Mouse (Mus musculus): ENCODE results near the gene Ticam1. TPM values are rescaled to one million over a fixed set of nuclear protein-coding genes. Genes with fewer than 3 reads are reported as not detected.
A peak's percentile ranks its signal among the peaks of the same experiment; 100 is the strongest.

Gene Ticam1
- polyA plus RNA-seq, 1 experiment from 2014 or later, result 2.3 TPM

DNA sequence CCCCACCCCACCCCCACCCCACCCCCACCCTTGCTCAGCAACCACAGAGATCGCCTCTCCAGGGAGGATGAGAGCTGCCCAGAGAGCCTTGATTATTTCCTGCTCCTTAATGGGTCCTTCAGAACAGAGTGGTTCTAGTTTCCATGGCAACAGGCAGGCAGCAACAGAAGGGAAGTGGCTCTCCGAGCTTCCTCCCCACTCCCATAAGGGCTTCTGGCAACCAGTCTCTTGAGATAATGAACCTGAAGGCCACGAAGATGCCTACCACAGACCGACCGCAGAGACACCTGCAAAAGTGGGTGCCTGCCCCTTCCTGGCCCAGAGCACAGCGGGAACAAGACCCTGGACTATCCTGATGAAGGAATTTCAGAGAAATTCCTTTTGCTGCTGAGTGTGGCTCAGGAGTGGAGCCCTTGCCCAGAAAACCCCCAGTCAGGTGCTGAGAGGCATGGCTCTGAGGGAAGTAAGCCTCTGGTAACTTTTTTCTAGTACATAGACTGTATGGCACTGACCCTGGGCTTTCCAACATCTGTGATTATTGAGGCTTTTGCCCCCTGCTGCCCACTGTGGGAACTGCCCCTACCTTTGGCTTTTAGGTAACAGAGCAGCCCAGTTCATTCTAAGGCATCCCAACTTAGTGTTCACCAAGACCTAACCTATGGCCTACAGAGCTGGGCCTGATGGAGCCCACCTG, 25.3 kb downstream of the Ticam1 start:
- Histone ChIP-seq H3K36me3 (no peaks in the 10 kb centered on the region), H3K27ac (no peak overlapping the region), H3K4me2 (no peak overlapping the region), H3K4me3 (replicated peaks) (no peak overlapping the region), H3K27me3 (no peaks in the 10 kb centered on the region), H3K9ac (no peak overlapping the region), H3K4me1 (replicated peaks) (peaks cover 10% of the 10 kb centered on the region), H3K9me3 (replicated peaks) (no peaks in the 10 kb centered on the region)
- DNase-seq, result peak; percentile 40
- 8% methylated on average over 6 of the region's 6 CpGs for WGBS (ENCODE audit: insufficient replicate concordance)
- no peak for ATAC-seq (ENCODE audit: low read depth)

DNA sequence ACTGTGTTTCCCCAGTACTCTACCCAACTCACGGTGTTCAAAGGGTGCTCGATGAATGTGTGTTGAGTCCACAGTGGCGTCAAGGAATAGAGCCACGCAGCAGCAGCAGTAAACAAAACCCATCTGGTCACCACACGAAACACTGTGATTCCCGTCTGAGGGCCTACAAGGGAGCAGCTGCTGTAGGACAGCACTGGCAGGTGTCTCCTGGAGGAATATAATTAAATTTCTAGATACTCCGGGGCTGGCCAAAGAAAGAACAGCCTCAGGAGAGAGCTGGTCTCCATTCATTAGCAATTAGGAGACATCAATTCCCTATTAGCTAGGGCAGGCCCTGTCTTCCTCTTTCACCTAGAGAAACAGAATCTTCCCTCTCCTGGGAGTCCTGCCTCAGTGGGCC, 31.0 kb downstream of the Ticam1 start:
- 51% methylated on average over 7 of the region's 7 CpGs for WGBS (ENCODE audit: insufficient replicate concordance)
- Histone ChIP-seq H3K27ac (no peak overlapping the region), H3K9ac (no peak overlapping the region), H3K4me1 (replicated peaks) (no peaks in the 10 kb centered on the region), H3K4me2 (no peak overlapping the region), H3K9me3 (replicated peaks) (no peaks in the 10 kb centered on the region), H3K27me3 (peaks cover 16% of the 10 kb centered on the region), H3K4me3 (replicated peaks) (no peak overlapping the region), H3K36me3 (no peaks in the 10 kb centered on the region)
- ATAC-seq (ENCODE audit: low read depth) (no peak), DNase-seq (no peak)

DNA sequence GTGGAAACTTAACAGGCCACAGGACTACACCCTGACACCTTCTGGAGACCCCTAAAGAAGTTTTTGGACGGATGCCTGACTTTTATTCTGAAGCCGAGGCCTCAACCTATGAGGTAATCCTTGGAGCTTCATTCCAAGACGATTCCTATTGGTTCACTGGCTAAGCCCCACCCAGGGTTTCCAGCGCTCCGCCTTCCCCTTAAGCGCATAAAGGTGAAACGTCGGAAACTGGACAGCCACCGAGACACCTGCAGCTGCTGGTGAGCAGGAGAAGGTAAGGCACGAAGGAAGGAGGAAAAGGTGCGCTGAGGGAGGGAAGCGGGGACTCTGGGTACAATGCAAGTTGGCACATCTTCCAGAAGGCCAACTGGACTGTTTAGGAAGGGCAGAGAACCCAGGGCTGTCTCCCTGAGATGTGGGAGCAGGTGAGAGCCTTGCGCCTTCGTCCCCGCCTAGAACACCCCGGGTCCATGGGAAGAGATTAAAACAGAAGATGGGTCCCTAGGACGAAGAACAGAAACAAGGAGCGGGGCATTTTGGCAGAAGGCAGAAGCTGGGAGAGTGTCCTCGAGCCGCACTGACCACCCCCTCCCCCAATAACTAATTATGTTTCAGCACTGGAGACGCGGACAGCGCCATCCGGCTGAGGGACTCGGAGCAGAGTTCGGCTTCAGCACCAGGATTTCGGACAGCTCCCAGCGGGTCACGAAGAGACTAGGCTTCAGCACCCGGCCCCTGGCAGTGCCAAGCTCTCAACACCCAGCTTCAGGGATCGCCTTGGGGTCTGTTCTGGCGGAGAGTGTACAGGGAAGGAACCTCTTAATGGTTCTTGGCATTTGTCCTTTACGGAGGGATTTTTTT, 34.8 kb downstream of the Ticam1 start:
- peaks cover 16% of the 10 kb centered on the region for H3K27me3 ChIP-seq
- no peak overlapping the region for H3K4me3 ChIP-seq (replicated peaks)
- no peaks in the 10 kb centered on the region for H3K9me3 ChIP-seq (replicated peaks)
- no peaks in the 10 kb centered on the region for H3K4me1 ChIP-seq (replicated peaks)
- no peaks in the 10 kb centered on the region for H3K36me3 ChIP-seq
- no peak for ATAC-seq (ENCODE audit: low read depth)
- WGBS (ENCODE audit: insufficient replicate concordance), result 2% methylated on average over 33 of the region's 33 CpGs
- no peak overlapping the region for H3K9ac ChIP-seq
- H3K4me2 ChIP-seq, result no peak overlapping the region
- H3K27ac ChIP-seq, result no peak overlapping the region
- DNase-seq, result peak; percentile 70

DNA sequence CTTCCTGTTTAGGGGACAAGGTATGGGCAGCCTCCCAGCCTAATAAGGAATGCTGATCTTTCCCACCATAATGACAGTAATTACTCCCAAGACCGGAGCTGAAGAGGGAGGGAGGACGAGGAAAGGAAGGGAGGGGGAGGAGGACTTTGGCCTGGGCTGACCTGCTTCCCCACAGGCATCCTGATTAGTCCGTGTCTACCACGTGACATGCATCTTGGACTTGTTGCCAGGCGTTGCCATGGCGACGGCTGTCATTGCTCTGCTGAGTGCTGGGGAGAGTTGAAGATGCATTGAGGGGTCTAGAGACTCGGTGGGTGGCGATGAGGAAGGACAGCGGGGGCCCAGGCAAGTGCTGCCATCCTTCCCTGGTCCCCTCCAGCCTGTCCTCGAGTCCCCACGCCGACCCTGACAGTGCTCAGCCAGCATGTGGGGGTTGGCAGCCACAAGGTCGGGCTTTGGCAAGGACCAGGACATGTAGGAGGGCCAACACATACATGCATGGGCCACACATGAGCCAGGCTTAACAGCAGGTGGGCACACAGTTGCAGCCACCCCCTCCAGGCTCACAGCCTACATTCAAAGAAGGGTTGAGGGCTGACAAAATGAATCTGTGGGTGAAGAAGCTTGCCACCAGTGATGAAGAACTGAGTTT, 42.6 kb downstream of the Ticam1 start:
- Histone ChIP-seq H3K27me3 (no peaks in the 10 kb centered on the region), H3K36me3 (no peaks in the 10 kb centered on the region), H3K9ac (no peak overlapping the region), H3K4me3 (replicated peaks) (no peak overlapping the region), H3K4me1 (replicated peaks) (no peaks in the 10 kb centered on the region), H3K27ac (no peak overlapping the region), H3K4me2 (no peak overlapping the region), H3K9me3 (replicated peaks) (no peaks in the 10 kb centered on the region)
- ATAC-seq (ENCODE audit: low read depth), result peak; percentile 48; the same call in 1 of the 2 replicates
- DNase-seq, result no peak
- WGBS (ENCODE audit: insufficient replicate concordance), result 5% methylated on average over 14 of the region's 14 CpGs

DNA sequence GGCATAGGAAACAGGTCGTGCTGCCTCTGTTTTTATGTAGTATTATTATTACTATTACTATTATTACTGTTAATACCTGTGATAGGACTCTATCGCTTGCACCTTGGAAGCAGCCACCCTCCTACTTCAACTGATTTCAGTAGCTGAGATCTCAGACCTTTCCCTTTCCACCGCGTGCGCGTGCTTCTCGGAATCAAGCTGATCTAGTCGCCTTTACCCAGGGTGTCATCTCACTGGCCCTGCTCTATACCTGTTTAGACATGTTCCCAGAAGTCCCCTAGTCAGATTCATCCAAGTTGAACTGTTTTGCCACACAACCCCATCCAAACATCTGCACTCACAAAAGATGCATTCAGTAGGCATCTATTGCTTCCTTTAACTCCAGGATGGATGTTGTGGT, 43.2 kb downstream of the Ticam1 start:
- no peak for DNase-seq
- Histone ChIP-seq H3K9me3 (replicated peaks) (no peaks in the 10 kb centered on the region), H3K27me3 (no peaks in the 10 kb centered on the region), H3K4me2 (no peak overlapping the region), H3K27ac (no peak overlapping the region), H3K4me3 (replicated peaks) (no peak overlapping the region), H3K4me1 (replicated peaks) (no peaks in the 10 kb centered on the region), H3K36me3 (no peaks in the 10 kb centered on the region), H3K9ac (no peak overlapping the region)
- no peak for ATAC-seq (ENCODE audit: low read depth)
- 49% methylated on average over 8 of the region's 8 CpGs for WGBS (ENCODE audit: insufficient replicate concordance)

DNA sequence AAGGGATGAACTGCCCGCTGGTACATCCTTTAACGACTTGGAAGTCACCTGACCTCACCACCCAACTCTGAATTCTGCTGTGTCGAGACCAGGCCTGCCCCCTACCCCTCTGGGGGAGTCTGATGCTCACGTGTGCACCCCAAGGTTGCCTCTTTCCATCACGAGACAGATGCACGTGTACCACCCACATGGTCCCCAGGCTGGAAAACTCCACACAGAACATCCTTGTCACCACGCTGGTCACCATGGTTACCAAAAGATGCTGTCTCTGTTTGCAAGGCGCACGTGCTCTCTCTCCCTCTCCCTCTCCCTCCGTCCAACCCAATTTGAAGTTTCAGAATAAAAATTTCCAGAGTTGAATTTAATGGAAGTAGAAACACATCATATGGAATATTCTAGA, 46.6 kb downstream of the Ticam1 start:
- H3K4me1 ChIP-seq (replicated peaks), result peaks cover 1% of the 10 kb centered on the region; the same call in 1 of the 2 replicates
- H3K9me3 ChIP-seq (replicated peaks), result no peaks in the 10 kb centered on the region
- H3K9ac ChIP-seq, result no peak overlapping the region
- no peak for ATAC-seq (ENCODE audit: low read depth)
- H3K36me3 ChIP-seq, result no peaks in the 10 kb centered on the region
- H3K4me2 ChIP-seq, result no peak overlapping the region
- no peak for DNase-seq
- no peak overlapping the region for H3K27ac ChIP-seq
- WGBS (ENCODE audit: insufficient replicate concordance), result 51% methylated on average over 10 of the region's 10 CpGs
- H3K27me3 ChIP-seq, result no peaks in the 10 kb centered on the region
- H3K4me3 ChIP-seq (replicated peaks), result no peak overlapping the region

DNA sequence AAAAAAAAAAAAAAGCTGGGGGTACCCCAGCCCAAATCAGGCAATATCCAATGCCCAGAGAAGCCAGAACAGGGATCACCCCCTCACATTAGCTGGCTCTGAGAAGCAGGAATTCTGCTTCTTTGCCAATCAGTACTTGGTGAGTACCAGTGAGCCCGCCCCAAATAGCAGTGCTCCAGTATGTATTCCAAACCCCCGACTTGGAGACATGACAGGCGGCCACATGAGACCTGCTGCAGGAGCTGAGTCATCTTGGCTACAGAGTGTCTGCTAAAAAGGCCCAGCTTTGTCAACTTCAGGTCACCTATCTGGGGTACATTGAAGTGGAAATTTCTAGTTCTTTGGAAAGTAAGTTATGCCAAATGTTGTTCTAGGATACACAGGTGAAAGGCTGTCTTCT, 50.0 kb downstream of the Ticam1 start:
- H3K27ac ChIP-seq, result no peak overlapping the region
- no peak overlapping the region for H3K4me2 ChIP-seq
- H3K27me3 ChIP-seq, result no peaks in the 10 kb centered on the region
- WGBS (ENCODE audit: insufficient replicate concordance), result 39% methylated on average over 3 of the region's 3 CpGs
- no peaks in the 10 kb centered on the region for H3K36me3 ChIP-seq
- H3K4me3 ChIP-seq (replicated peaks), result no peak overlapping the region
- DNase-seq (no peak), ATAC-seq (ENCODE audit: low read depth) (no peak)
- H3K4me1 ChIP-seq (replicated peaks), result peaks cover 4% of the 10 kb centered on the region; the same call in 1 of the 2 replicates
- H3K9me3 ChIP-seq (replicated peaks), result no peaks in the 10 kb centered on the region
- H3K9ac ChIP-seq, result no peak overlapping the region

DNA sequence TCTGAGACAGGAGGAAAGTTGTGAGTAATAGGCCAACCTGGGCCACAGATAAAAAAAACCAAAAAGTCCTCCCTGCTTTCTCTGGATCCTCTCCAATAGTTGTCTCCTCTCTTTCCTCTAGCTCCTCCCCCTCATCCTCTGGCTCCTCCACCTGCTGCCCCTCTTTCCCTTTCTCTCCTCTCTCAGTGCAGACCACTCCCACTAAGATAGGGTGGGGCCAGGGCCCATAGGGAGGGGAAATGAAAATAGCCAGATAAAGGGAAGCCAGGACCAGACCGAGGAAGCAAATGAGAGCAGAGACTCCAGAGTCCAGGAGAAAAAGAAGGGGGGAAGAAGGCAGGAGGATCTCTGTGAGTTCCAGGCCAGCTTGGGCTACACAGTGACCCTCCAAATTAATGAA, 51.7 kb downstream of the Ticam1 start:
- Histone ChIP-seq H3K9me3 (replicated peaks) (no peaks in the 10 kb centered on the region), H3K27me3 (no peaks in the 10 kb centered on the region), H3K4me1 (replicated peaks) (peaks cover 9% of the 10 kb centered on the region; the same call in 1 of the 2 replicates), H3K4me2 (no peak overlapping the region), H3K27ac (no peak overlapping the region), H3K4me3 (replicated peaks) (no peak overlapping the region), H3K9ac (no peak overlapping the region), H3K36me3 (no peaks in the 10 kb centered on the region)
- no peak for DNase-seq
- 18% methylated on average over 1 of the region's 1 CpGs for WGBS (ENCODE audit: insufficient replicate concordance)
- no peak for ATAC-seq (ENCODE audit: low read depth)

DNA sequence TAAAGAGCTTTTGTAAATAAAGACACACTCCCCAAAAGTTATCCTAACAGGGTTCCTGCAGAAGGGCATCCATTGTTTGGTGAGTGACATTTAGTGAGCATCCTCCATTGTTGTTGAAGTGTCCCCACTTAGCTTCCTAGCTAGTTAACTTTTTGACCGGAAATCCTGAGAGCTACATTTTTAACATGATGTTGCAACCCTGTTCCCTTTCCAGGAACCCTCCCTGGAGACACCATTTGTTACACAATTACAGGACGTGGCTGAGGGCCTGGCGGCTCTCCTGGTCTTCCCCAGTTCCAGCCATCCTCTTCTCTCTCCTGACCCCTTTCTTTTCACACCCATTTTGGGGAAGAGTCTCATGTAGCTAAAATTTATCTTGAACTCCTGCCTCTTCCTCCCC, 56.8 kb downstream of the Ticam1 start:
- Histone ChIP-seq H3K36me3 (0 out of 2 replicates have a peak, but pooled peaks cover 4% of the 10 kb centered on the region), H3K9ac (no peak overlapping the region), H3K4me1 (replicated peaks) (peaks cover 40% of the 10 kb centered on the region), H3K4me3 (replicated peaks) (no peak overlapping the region), H3K27me3 (no peaks in the 10 kb centered on the region), H3K9me3 (replicated peaks) (no peaks in the 10 kb centered on the region), H3K4me2 (peak overlapping the region; percentile 83), H3K27ac (peak overlapping the region; percentile 89)
- ATAC-seq (ENCODE audit: low read depth) (no peak), DNase-seq (no peak)
- WGBS (ENCODE audit: insufficient replicate concordance), result 36% methylated on average over 3 of the region's 3 CpGs

All from liver, embryonic 13.5 days (tissue).